Mouse (Mus musculus): ENCODE data around the gene 1700080E11Rik. TPM values are rescaled to one million over a fixed set of nuclear protein-coding genes. Genes with fewer than 3 reads are reported as not detected.

1700080E11Rik gene
- polyA plus RNA-seq (2011; ENCODE audit: insufficient read depth, insufficient read length, low read depth, missing spikeins) = not detected in 2 replicates

- no peak within 1 kb of the TSS for H3K9ac ChIP-seq (ENCODE audit: low read depth, poor library complexity, severe bottlenecking)
- no peaks in the 10 kb centered on the region for H3K4me1 ChIP-seq (ENCODE audit: control insufficient read depth, insufficient read depth, low read length)
- H3K4me3 ChIP-seq (ENCODE audit: low read depth, low read length) = no peak within 1 kb of the TSS
- H3K27ac ChIP-seq (ENCODE audit: insufficient read depth, low read length) = no peak within 1 kb of the TSS
- H3K27me3 ChIP-seq (ENCODE audit: control insufficient read depth, insufficient read depth, low read length, poor library complexity, severe bottlenecking) = no peaks in the 10 kb centered on the region
- TF ChIP-seq EP300 (IDR thresholded peaks at IDR 0.05; ENCODE audit: insufficient read depth, low read depth, low read length) (no peak), POLR2A (IDR thresholded peaks at IDR 0.05; ENCODE audit: insufficient read depth, low read length) (no peak), CTCF (IDR thresholded peaks at IDR 0.05; ENCODE audit: low read depth, low read length) (no peak)
- H3K36me3 ChIP-seq (ENCODE audit: control insufficient read depth, insufficient read depth, low read length, poor library complexity, severe bottlenecking) = no peaks in the 10 kb centered on the region
- no peaks in the 10 kb centered on the region for H3K9me3 ChIP-seq (replicated peaks; ENCODE audit: control insufficient read depth, insufficient read depth, low read length, poor library complexity, severe bottlenecking)
Observed at GRCm38 (mm10) chr9:105144992-105145391, at the start of gene 1700080E11Rik. 1700080E11Rik (minus strand) TSS chr9:105145092.

- Histone ChIP-seq H3K27ac (ENCODE audit: insufficient read depth, low read length) (no peak overlapping the region), H3K9me3 (replicated peaks; ENCODE audit: control insufficient read depth, insufficient read depth, low read length, poor library complexity, severe bottlenecking) (no peaks in the 10 kb centered on the region), H3K4me3 (ENCODE audit: low read depth, low read length) (no peak overlapping the region), H3K36me3 (ENCODE audit: control insufficient read depth, insufficient read depth, low read length, poor library complexity, severe bottlenecking) (no peaks in the 10 kb centered on the region), H3K9ac (ENCODE audit: low read depth, poor library complexity, severe bottlenecking) (no peak overlapping the region), H3K4me1 (ENCODE audit: control insufficient read depth, insufficient read depth, low read length) (no peaks in the 10 kb centered on the region), H3K27me3 (ENCODE audit: control insufficient read depth, insufficient read depth, low read length, poor library complexity, severe bottlenecking) (no peaks in the 10 kb centered on the region)
- TF ChIP-seq POLR2A (IDR thresholded peaks at IDR 0.05; ENCODE audit: insufficient read depth, low read length) (no peak), EP300 (IDR thresholded peaks at IDR 0.05; ENCODE audit: insufficient read depth, low read depth, low read length) (no peak), CTCF (IDR thresholded peaks at IDR 0.05; ENCODE audit: low read depth, low read length) (no peak)
Observed at GRCm38 (mm10) chr9:105186725-105187124, 41.8 kb upstream of the 1700080E11Rik start.

- Histone ChIP-seq H3K36me3 (ENCODE audit: control insufficient read depth, insufficient read depth, low read length, poor library complexity, severe bottlenecking) (no peaks in the 10 kb centered on the region), H3K4me3 (ENCODE audit: low read depth, low read length) (no peak overlapping the region), H3K9me3 (replicated peaks; ENCODE audit: control insufficient read depth, insufficient read depth, low read length, poor library complexity, severe bottlenecking) (no peaks in the 10 kb centered on the region), H3K4me1 (ENCODE audit: control insufficient read depth, insufficient read depth, low read length) (no peaks in the 10 kb centered on the region), H3K9ac (ENCODE audit: low read depth, poor library complexity, severe bottlenecking) (no peak overlapping the region), H3K27ac (ENCODE audit: insufficient read depth, low read length) (no peak overlapping the region), H3K27me3 (ENCODE audit: control insufficient read depth, insufficient read depth, low read length, poor library complexity, severe bottlenecking) (no peaks in the 10 kb centered on the region)
- TF ChIP-seq EP300 (IDR thresholded peaks at IDR 0.05; ENCODE audit: insufficient read depth, low read depth, low read length) (no peak), POLR2A (IDR thresholded peaks at IDR 0.05; ENCODE audit: insufficient read depth, low read length) (no peak)
Observed at GRCm38 (mm10) chr9:105182392-105182791, 37.5 kb upstream of the 1700080E11Rik start.

- TF ChIP-seq CTCF (IDR thresholded peaks at IDR 0.05; ENCODE audit: low read depth, low read length) = no peak
- TF ChIP-seq POLR2A (IDR thresholded peaks at IDR 0.05; ENCODE audit: insufficient read depth, low read length) = no peak
- no peak for TF ChIP-seq EP300 (IDR thresholded peaks at IDR 0.05; ENCODE audit: insufficient read depth, low read depth, low read length)
- Histone ChIP-seq H3K9me3 (replicated peaks; ENCODE audit: control insufficient read depth, insufficient read depth, low read length, poor library complexity, severe bottlenecking) (no peaks in the 10 kb centered on the region), H3K27me3 (ENCODE audit: control insufficient read depth, insufficient read depth, low read length, poor library complexity, severe bottlenecking) (no peaks in the 10 kb centered on the region)
Observed at GRCm38 (mm10) chr9:105139204-105139603, 5.7 kb downstream of the 1700080E11Rik start.

GRCm38 (mm10) chr9:105136404-105136803 lies 8.5 kb downstream of the 1700080E11Rik start:
- H3K9ac ChIP-seq (ENCODE audit: low read depth, poor library complexity, severe bottlenecking) = no peak overlapping the region
- no peak overlapping the region for H3K27ac ChIP-seq (ENCODE audit: insufficient read depth, low read length)
- peaks cover 1% of the 10 kb centered on the region; the same call in 1 of the 2 replicates for H3K27me3 ChIP-seq (ENCODE audit: control insufficient read depth, insufficient read depth, low read length, poor library complexity, severe bottlenecking)
- TF ChIP-seq POLR2A (IDR thresholded peaks at IDR 0.05; ENCODE audit: insufficient read depth, low read length) (no peak), EP300 (IDR thresholded peaks at IDR 0.05; ENCODE audit: insufficient read depth, low read depth, low read length) (no peak), CTCF (IDR thresholded peaks at IDR 0.05; ENCODE audit: low read depth, low read length) (no peak)
- H3K36me3 ChIP-seq (ENCODE audit: control insufficient read depth, insufficient read depth, low read length, poor library complexity, severe bottlenecking) = no peaks in the 10 kb centered on the region
- H3K9me3 ChIP-seq (replicated peaks; ENCODE audit: control insufficient read depth, insufficient read depth, low read length, poor library complexity, severe bottlenecking) = no peaks in the 10 kb centered on the region
- H3K4me1 ChIP-seq (ENCODE audit: control insufficient read depth, insufficient read depth, low read length) = no peaks in the 10 kb centered on the region
- H3K4me3 ChIP-seq (ENCODE audit: low read depth, low read length) = no peak overlapping the region

More at GRCm38 (mm10) chr9:105139204-105139603, 5.7 kb downstream of the 1700080E11Rik start:
- Histone ChIP-seq H3K4me1 (ENCODE audit: control insufficient read depth, insufficient read depth, low read length) (no peaks in the 10 kb centered on the region), H3K27ac (ENCODE audit: insufficient read depth, low read length) (no peak overlapping the region), H3K36me3 (ENCODE audit: control insufficient read depth, insufficient read depth, low read length, poor library complexity, severe bottlenecking) (no peaks in the 10 kb centered on the region), H3K4me3 (ENCODE audit: low read depth, low read length) (no peak overlapping the region), H3K9ac (ENCODE audit: low read depth, poor library complexity, severe bottlenecking) (no peak overlapping the region)

- Histone ChIP-seq H3K27me3 (ENCODE audit: control insufficient read depth, insufficient read depth, low read length, poor library complexity, severe bottlenecking) (peaks cover 1% of the 10 kb centered on the region; the same call in 1 of the 2 replicates), H3K9me3 (replicated peaks; ENCODE audit: control insufficient read depth, insufficient read depth, low read length, poor library complexity, severe bottlenecking) (no peaks in the 10 kb centered on the region), H3K9ac (ENCODE audit: low read depth, poor library complexity, severe bottlenecking) (no peak overlapping the region), H3K27ac (ENCODE audit: insufficient read depth, low read length) (no peak overlapping the region), H3K4me3 (ENCODE audit: low read depth, low read length) (no peak overlapping the region), H3K4me1 (ENCODE audit: control insufficient read depth, insufficient read depth, low read length) (no peaks in the 10 kb centered on the region), H3K36me3 (ENCODE audit: control insufficient read depth, insufficient read depth, low read length, poor library complexity, severe bottlenecking) (no peaks in the 10 kb centered on the region)
- no peak for TF ChIP-seq POLR2A (IDR thresholded peaks at IDR 0.05; ENCODE audit: insufficient read depth, low read length)
- TF ChIP-seq CTCF (IDR thresholded peaks at IDR 0.05; ENCODE audit: low read depth, low read length) = no peak
- no peak for TF ChIP-seq EP300 (IDR thresholded peaks at IDR 0.05; ENCODE audit: insufficient read depth, low read depth, low read length)
Observed at GRCm38 (mm10) chr9:105134536-105134935, 10.4 kb downstream of the 1700080E11Rik start.
